Mouse (Mus musculus) liver, postnatal 0 days (tissue): ENCODE measurements around the gene Frmpd2. TPM values are rescaled to one million over a fixed set of nuclear protein-coding genes. Genes with fewer than 3 reads are reported as not detected.

ENCODE experiments used
- ATAC-seq: fragments of 200-750 bp; cut with Nextera tagmentation; 2 replicates; pipeline ENCODE4 v1.8.0; 2017; ENCODE audit warnings: mild to moderate bottlenecking, moderate library complexity
- DNase-seq: peaks from one replicate; pipeline ENCODE4 v3.0.0-alpha.2; 2016
- H3K27ac ChIP-seq: fragments of 300-500 bp; sonication (generic); 2 replicates; pipeline ENCODE4 v1.5.1; 2014; ENCODE audit warnings: antibody characterized with exemption, moderate library complexity, mild to moderate bottlenecking, low read depth
- H3K27me3 ChIP-seq: fragments of 300-500 bp; sonication (generic); 2 replicates; pipeline ENCODE4 v1.6.1; 2014; ENCODE audit warnings: low read length, control low read depth, mixed read lengths; ENCODE audit not compliant: insufficient read depth
- H3K36me3 ChIP-seq: fragments of 300-500 bp; sonication (generic); replicated peaks from 2 replicates; pipeline ENCODE4 v1.6.1; 2014; ENCODE audit warnings: mild to moderate bottlenecking, control low read depth, low read length, moderate library complexity, mixed read lengths; ENCODE audit not compliant: insufficient read depth
- H3K4me1 ChIP-seq: fragments of 300-500 bp; sonication (generic); 2 replicates; pipeline ENCODE4 v1.6.1; 2014; ENCODE audit warnings: antibody characterized with exemption, mild to moderate bottlenecking, control low read depth; ENCODE audit not compliant: insufficient read depth
- H3K4me2 ChIP-seq: fragments of 300-500 bp; sonication (generic); 2 replicates; pipeline ENCODE4 v1.6.1; 2014; ENCODE audit warnings: low read depth, mild to moderate bottlenecking, low read length, moderate library complexity, mixed read lengths
- H3K4me3 ChIP-seq: fragments of 300-500 bp; sonication (generic); 2 replicates; pipeline ENCODE4 v1.5.1; 2014; ENCODE audit warnings: low read depth, low read length
- H3K9ac ChIP-seq: fragments of 300-500 bp; sonication (generic); replicated peaks from 2 replicates; pipeline ENCODE4 v1.6.1; 2014; ENCODE audit warnings: mild to moderate bottlenecking, moderate library complexity
- H3K9me3 ChIP-seq: fragments of 300-500 bp; sonication (generic); 2 replicates; pipeline ENCODE4 v1.6.1; 2016; ENCODE audit warnings: mild to moderate bottlenecking, control low read depth, low read length, mixed read lengths
- CTCF ChIP-seq: sonication (generic); IDR thresholded peaks from 2 replicates; pipeline ENCODE4 v1.5.1; 2016; ENCODE audit warnings: antibody characterized with exemption, low read depth
- EP300 ChIP-seq: IDR thresholded peaks from 2 replicates; pipeline ENCODE4 v1.6.1; 2016; ENCODE audit warnings: antibody characterized with exemption, low read depth, mild to moderate bottlenecking
- WGBS: fragments of 180-500 bp; shearing (Covaris S2); extraction: QIAGEN DNeasy Blood & Tissue Kit; methylation state at CpG from one replicate; pipeline ENCODE4 v1.1.7; 2014; ENCODE audit not compliant: insufficient replicate concordance; 5-methylcytosine and 5-hydroxymethylcytosine counted together
- polyA plus RNA-seq: library from polyadenylated mRNA; unstranded; fragments of >200 nt; fragmentation: Nextera tagmentation; extraction: Ambion mirVana; gene quantifications from 2 replicates; pipeline ENCODE4 v1.2.1, GENCODE M21; 2015

Frmpd2 gene
- polyA plus RNA-seq, 1 experiment from 2014 or later, result not detected

- Histone ChIP-seq H3K27ac (no peak overlapping the region), H3K9me3 (no peaks in the 10 kb centered on the region), H3K27me3 (no peaks in the 10 kb centered on the region), H3K9ac (no peak overlapping the region), H3K4me3 (no peak overlapping the region), H3K4me2 (no peak overlapping the region), H3K4me1 (no peaks in the 10 kb centered on the region), H3K36me3 (no peaks in the 10 kb centered on the region)
- 47% methylated on average over 6 of the region's 6 CpGs for WGBS
- ATAC-seq, result no peak
- no peak for DNase-seq
- TF ChIP-seq CTCF (no peak), EP300 (no peak)
Observed at GRCm38 (mm10) chr14:33570737-33571136, 99.2 kb downstream of the Frmpd2 start.

- Histone ChIP-seq H3K9me3 (no peaks in the 10 kb centered on the region), H3K27me3 (no peaks in the 10 kb centered on the region), H3K9ac (no peak overlapping the region), H3K4me3 (no peak overlapping the region), H3K27ac (no peak overlapping the region), H3K4me1 (no peaks in the 10 kb centered on the region), H3K4me2 (no peak overlapping the region), H3K36me3 (no peaks in the 10 kb centered on the region)
- ATAC-seq, result no peak
- no peak for DNase-seq
- no peak for TF ChIP-seq EP300
- no peak for TF ChIP-seq CTCF
- WGBS, result 60% methylated on average over 3 of the region's 3 CpGs
Observed at GRCm38 (mm10) chr14:33573643-33574042, 102.1 kb downstream of the Frmpd2 start.

- Histone ChIP-seq H3K27ac (no peak overlapping the region), H3K36me3 (no peaks in the 10 kb centered on the region), H3K9ac (no peak overlapping the region), H3K9me3 (no peaks in the 10 kb centered on the region), H3K4me2 (no peak overlapping the region), H3K27me3 (no peaks in the 10 kb centered on the region), H3K4me1 (no peaks in the 10 kb centered on the region), H3K4me3 (no peak overlapping the region)
- 68% methylated on average over 7 of the region's 7 CpGs for WGBS
- ATAC-seq, result no peak
- no peak for DNase-seq
- TF ChIP-seq EP300 (no peak), CTCF (no peak)
Observed at GRCm38 (mm10) chr14:33579771-33580484, 108.4 kb downstream of the Frmpd2 start.

GRCm38 (mm10) chr14:33588951-33589350 is 117.5 kb downstream of the Frmpd2 start, which contains the start of gene Ptpn20:
Ptpn20 (plus strand) TSS chr14:33589207.
- H3K4me3 ChIP-seq, result no peak within 1 kb of the TSS
- no peak within 1 kb of the TSS for H3K9ac ChIP-seq
- no peak within 1 kb of the TSS for H3K27ac ChIP-seq
- WGBS, result 68% methylated on average over 14 of the region's 14 CpGs
- no peaks in the 10 kb centered on the region for H3K36me3 ChIP-seq
- TF ChIP-seq CTCF, result peak; percentile 38; the same call in 1 of the 2 replicates
- TF ChIP-seq EP300, result no peak
- no peaks in the 10 kb centered on the region for H3K4me1 ChIP-seq
- H3K27me3 ChIP-seq, result no peaks in the 10 kb centered on the region
- no peaks in the 10 kb centered on the region for H3K9me3 ChIP-seq
- no peak for ATAC-seq
- DNase-seq, result peak; percentile 13
- H3K4me2 ChIP-seq, result no peak within 1 kb of the TSS

- no peaks in the 10 kb centered on the region for H3K27me3 ChIP-seq
- no peak overlapping the region for H3K4me3 ChIP-seq
- H3K9ac ChIP-seq, result no peak overlapping the region
- DNase-seq (no peak), ATAC-seq (no peak)
- no peak overlapping the region for H3K4me2 ChIP-seq
- H3K27ac ChIP-seq, result no peak overlapping the region
- H3K36me3 ChIP-seq, result no peaks in the 10 kb centered on the region
- TF ChIP-seq EP300 (no peak), CTCF (no peak)
- H3K4me1 ChIP-seq, result no peaks in the 10 kb centered on the region
- no peaks in the 10 kb centered on the region for H3K9me3 ChIP-seq
- 83% methylated on average over 9 of the region's 9 CpGs for WGBS
Observed at GRCm38 (mm10) chr14:33598376-33599130, 127.1 kb downstream of the Frmpd2 start.

- Histone ChIP-seq H3K9ac (no peak overlapping the region), H3K9me3 (no peaks in the 10 kb centered on the region), H3K27me3 (no peaks in the 10 kb centered on the region), H3K36me3 (no peaks in the 10 kb centered on the region), H3K4me3 (no peak overlapping the region), H3K27ac (no peak overlapping the region), H3K4me1 (no peaks in the 10 kb centered on the region), H3K4me2 (no peak overlapping the region)
- TF ChIP-seq CTCF (no peak), EP300 (no peak)
- WGBS, result 78% methylated on average over 10 of the region's 10 CpGs
- no peak for DNase-seq
- ATAC-seq, result no peak
Observed at GRCm38 (mm10) chr14:33607431-33607830, 135.9 kb downstream of the Frmpd2 start.

Other genes starting within 250 kb of the Frmpd2 start
- gene Mapk8, start 24.5 kb upstream of the Frmpd2 start, polyA plus RNA-seq, result 3.1 and 3.8 TPM in 2 replicates
- gene Ptpn20, start 117.5 kb downstream of the Frmpd2 start, polyA plus RNA-seq, result 0.06 TPM in 1 of 2 replicates, not detected in the other